Mouse (Mus musculus): ENCODE data around the gene Sox5. TPM values are rescaled to one million over a fixed set of nuclear protein-coding genes. Genes with fewer than 3 reads are reported as not detected.

Gene Sox5
- polyA plus RNA-seq, 1 experiment from 2014 or later = 34.8 TPM

DNA sequence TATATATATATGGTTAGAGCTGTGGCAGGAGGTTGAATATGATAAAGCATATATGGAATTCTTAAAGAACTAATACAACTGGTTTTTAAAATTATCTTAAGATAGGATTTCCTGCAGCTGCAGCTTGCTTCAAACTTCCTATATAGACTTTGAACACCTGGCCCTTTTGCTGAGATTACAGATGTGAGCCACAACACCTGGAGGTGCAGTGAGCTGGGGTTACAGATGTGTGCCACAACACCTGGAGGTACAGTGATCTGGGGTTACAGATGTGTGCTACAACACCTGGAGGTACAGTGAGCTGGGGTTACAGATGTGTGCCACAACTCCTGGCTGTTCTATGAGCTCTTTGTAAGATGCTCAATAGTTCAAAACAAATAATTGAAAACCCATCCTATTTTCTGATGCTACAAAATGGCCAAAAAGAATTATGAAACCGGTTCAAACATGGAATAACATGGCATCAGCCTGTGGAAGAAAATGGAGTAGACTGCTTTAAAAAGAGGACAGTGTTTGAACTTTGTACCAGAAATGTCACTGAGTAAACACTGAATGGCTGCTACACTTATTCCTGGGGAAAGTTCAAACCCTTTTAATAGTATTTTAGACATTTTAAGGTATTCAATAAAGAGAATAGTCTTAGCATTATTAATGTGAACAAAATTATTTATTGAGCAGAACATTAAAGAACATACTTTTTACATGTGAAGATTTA is 695.5 kb downstream of the Sox5 start:
- Histone ChIP-seq H3K9me3 (replicated peaks) (no peaks in the 10 kb centered on the region), H3K4me1 (no peaks in the 10 kb centered on the region), H3K4me2 (no peak overlapping the region), H3K27ac (replicated peaks) (no peak overlapping the region), H3K27me3 (replicated peaks) (no peaks in the 10 kb centered on the region), H3K4me3 (replicated peaks) (no peak overlapping the region), H3K36me3 (no peaks in the 10 kb centered on the region), H3K9ac (replicated peaks) (no peak overlapping the region)
- WGBS = 82% methylated on average over 1 of the region's 1 CpGs
- ATAC-seq (ENCODE audit: low FRiP score) = no peak

DNA sequence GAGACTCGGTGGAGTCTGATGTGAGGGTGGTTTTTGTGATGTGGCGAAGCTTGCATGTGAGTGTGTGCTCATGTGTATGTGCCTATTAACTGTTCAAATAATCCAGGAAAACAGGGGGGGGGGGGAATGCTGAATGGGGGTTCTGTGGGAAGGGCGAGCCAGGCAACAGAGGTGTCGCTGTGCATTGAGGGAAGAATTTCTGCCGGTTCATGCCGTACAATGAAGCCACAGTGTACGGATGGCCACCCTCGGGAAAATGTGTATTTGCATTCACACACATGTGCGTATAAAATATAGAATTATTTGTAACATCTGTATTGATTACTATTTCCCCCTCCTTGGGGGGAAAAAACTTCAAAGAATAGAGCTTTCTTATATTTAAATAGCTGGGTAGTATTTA is 699.5 kb downstream of the Sox5 start:
- Histone ChIP-seq H3K27ac (replicated peaks) (no peak overlapping the region), H3K4me2 (no peak overlapping the region), H3K9me3 (replicated peaks) (no peaks in the 10 kb centered on the region), H3K36me3 (no peaks in the 10 kb centered on the region), H3K9ac (replicated peaks) (no peak overlapping the region), H3K4me3 (replicated peaks) (no peak overlapping the region), H3K4me1 (no peaks in the 10 kb centered on the region), H3K27me3 (replicated peaks) (no peaks in the 10 kb centered on the region)
- no peak for ATAC-seq (ENCODE audit: low FRiP score)
- 86% methylated on average over 9 of the region's 9 CpGs for WGBS

DNA sequence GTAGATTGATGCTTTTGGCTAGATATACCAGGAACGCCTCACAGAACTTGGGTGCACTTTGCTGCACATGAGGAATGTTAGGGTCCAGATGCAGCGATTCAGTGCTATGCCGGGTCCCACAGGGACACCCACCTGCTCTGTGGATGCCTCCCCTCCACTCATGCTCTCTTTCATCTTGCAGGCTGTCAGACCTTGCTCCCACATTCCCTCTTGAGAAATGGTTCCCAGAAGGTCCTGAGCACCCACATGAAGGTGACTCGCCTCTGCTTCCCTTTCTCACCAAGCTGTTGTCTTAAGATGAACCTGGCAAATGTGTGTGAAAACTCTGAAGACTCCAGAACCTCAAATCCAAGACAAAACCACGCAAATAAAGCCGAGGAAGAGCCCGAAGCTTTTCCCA is 704.0 kb downstream of the Sox5 start:
- Histone ChIP-seq H3K9ac (replicated peaks) (no peak overlapping the region), H3K27me3 (replicated peaks) (no peaks in the 10 kb centered on the region), H3K27ac (replicated peaks) (no peak overlapping the region), H3K4me3 (replicated peaks) (no peak overlapping the region), H3K4me1 (no peaks in the 10 kb centered on the region), H3K36me3 (no peaks in the 10 kb centered on the region), H3K9me3 (replicated peaks) (no peaks in the 10 kb centered on the region), H3K4me2 (no peak overlapping the region)
- WGBS = 93% methylated on average over 7 of the region's 7 CpGs
- no peak for ATAC-seq (ENCODE audit: low FRiP score)

DNA sequence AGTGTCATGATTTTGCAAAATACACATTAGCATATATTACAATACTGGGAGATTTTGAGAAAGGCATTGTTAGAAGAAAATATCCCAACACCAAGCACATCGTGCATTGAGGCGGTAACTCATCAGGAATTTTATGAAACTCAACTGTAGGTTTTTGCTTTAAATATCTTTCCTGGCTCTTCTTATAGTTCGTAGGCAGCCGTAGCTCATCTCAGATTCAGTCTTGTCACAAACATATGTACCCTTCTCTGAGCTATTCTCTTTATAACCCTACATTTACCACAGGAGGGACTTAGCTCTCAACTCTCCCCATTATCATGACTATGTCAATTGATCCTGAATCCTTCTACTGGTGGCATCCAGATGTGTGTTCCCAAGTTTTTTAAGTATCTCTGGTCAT is 705.4 kb downstream of the Sox5 start:
- Histone ChIP-seq H3K27me3 (replicated peaks) (no peaks in the 10 kb centered on the region), H3K4me2 (no peak overlapping the region), H3K4me1 (no peaks in the 10 kb centered on the region), H3K27ac (replicated peaks) (no peak overlapping the region), H3K36me3 (no peaks in the 10 kb centered on the region), H3K9ac (replicated peaks) (no peak overlapping the region), H3K4me3 (replicated peaks) (no peak overlapping the region), H3K9me3 (replicated peaks) (no peaks in the 10 kb centered on the region)
- ATAC-seq (ENCODE audit: low FRiP score) = no peak
- WGBS = 85% methylated on average over 4 of the region's 4 CpGs

DNA sequence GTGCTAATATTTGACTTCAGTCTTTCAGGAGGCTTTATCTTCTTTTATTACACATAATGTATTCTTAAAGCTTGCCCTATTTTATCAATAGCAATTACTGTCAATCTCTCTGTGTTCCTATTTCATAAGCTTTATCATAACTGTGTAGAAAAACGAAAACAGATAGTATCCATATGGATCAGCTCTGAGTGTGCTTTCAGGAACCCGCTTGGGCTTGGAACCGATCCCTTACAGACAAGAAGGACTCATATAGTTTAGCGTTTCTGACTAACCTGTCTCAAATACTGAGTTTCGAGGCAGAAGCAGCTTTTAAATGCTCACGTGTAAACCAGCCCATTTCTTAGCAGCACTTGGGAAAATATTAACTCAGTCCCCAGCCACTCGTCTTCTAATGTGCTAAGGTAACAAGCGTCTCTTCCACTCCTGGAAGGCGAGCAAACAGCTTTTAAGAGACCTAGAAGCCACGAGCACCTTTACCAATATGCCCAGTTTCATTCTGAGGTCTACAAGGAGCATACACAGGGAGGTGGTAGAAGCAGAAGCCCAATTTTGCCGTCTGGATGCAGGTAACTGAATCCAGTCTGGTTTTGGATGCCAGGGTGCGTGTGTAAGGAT is 706.3 kb downstream of the Sox5 start:
- Histone ChIP-seq H3K27ac (replicated peaks) (no peak overlapping the region), H3K4me3 (replicated peaks) (no peak overlapping the region), H3K4me1 (no peaks in the 10 kb centered on the region), H3K27me3 (replicated peaks) (no peaks in the 10 kb centered on the region), H3K9me3 (replicated peaks) (no peaks in the 10 kb centered on the region), H3K4me2 (no peak overlapping the region), H3K9ac (replicated peaks) (no peak overlapping the region), H3K36me3 (no peaks in the 10 kb centered on the region)
- ATAC-seq (ENCODE audit: low FRiP score) = no peak
- 88% methylated on average over 12 of the region's 12 CpGs for WGBS

DNA sequence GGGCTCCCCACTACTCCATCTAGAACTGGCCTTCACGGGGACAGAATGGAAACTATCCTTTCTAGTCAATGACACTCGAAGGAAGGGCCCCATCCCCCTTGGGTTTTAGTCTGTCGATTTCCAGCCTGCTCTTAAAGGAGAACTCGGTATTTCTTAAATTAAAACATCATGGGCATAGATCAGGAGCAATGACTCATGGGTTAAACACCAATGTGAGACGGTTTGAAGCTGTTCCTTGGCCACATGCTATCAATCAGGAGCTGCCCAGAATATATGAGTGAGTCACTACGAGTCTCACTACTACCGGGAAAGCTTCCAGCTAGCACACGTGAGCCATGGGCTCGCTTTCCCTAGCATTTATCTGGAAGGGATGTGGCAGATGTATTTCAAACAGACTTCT is 707.0 kb downstream of the Sox5 start:
- Histone ChIP-seq H3K4me3 (replicated peaks) (no peak overlapping the region), H3K27ac (replicated peaks) (no peak overlapping the region), H3K4me2 (no peak overlapping the region), H3K27me3 (replicated peaks) (no peaks in the 10 kb centered on the region), H3K36me3 (no peaks in the 10 kb centered on the region), H3K4me1 (no peaks in the 10 kb centered on the region), H3K9ac (replicated peaks) (no peak overlapping the region), H3K9me3 (replicated peaks) (no peaks in the 10 kb centered on the region)
- no peak for ATAC-seq (ENCODE audit: low FRiP score)
- 57% methylated on average over 9 of the region's 9 CpGs for WGBS

DNA sequence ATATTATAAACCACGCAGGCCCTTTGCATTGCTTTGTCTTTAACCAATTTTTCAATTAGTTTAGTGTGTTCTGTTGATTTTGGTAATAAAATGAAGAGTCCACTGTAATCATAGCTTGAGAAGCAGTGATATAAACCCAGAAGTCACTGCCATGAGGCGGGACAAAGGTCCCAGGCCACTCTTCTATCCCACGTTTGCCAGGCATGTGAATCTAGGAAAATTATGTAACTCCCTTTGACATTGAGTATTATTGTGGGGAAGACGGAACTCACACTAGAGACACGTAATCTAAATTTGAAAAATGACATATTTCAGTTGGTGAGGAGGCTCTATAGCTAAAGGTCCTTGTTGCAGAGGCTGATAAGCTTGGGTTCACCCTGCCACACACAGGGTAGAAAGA is 711.3 kb downstream of the Sox5 start:
- ATAC-seq (ENCODE audit: low FRiP score) = no peak
- H3K4me2 ChIP-seq = no peak overlapping the region
- 0 out of 2 replicates have a peak, but pooled peaks cover 2% of the 10 kb centered on the region for H3K4me1 ChIP-seq
- WGBS = 91% methylated on average over 5 of the region's 5 CpGs
- H3K27me3 ChIP-seq (replicated peaks) = no peaks in the 10 kb centered on the region
- no peak overlapping the region for H3K9ac ChIP-seq (replicated peaks)
- no peaks in the 10 kb centered on the region for H3K36me3 ChIP-seq
- no peak overlapping the region for H3K27ac ChIP-seq (replicated peaks)
- H3K4me3 ChIP-seq (replicated peaks) = no peak overlapping the region
- no peaks in the 10 kb centered on the region for H3K9me3 ChIP-seq (replicated peaks)

DNA sequence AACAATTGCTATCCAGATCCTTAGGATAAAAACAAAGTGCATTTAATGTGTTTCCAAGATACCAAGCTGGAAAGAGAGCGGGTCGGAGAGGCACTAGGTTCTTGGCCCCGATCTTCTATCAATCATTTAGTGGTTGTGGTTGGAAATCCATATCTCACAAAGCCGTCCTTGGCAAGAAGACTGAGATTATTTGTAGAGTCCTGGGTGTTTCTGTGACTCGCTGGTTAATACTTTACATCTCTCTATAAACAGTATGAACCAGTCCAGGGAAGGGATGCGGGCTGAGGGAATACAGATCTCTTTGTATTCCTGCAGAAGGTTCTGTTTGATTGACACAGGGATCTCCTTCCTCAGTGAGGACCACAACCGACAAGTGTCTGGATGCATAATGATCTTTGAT is 714.3 kb downstream of the Sox5 start:
- no peaks in the 10 kb centered on the region for H3K27me3 ChIP-seq (replicated peaks)
- no peak overlapping the region for H3K4me3 ChIP-seq (replicated peaks)
- H3K9ac ChIP-seq (replicated peaks) = no peak overlapping the region
- no peaks in the 10 kb centered on the region for H3K36me3 ChIP-seq
- 0 out of 2 replicates have a peak, but pooled peaks cover 2% of the 10 kb centered on the region for H3K4me1 ChIP-seq
- ATAC-seq (ENCODE audit: low FRiP score) = no peak
- WGBS = 85% methylated on average over 7 of the region's 7 CpGs
- no peak overlapping the region for H3K27ac ChIP-seq (replicated peaks)
- no peaks in the 10 kb centered on the region for H3K9me3 ChIP-seq (replicated peaks)
- no peak overlapping the region for H3K4me2 ChIP-seq

DNA sequence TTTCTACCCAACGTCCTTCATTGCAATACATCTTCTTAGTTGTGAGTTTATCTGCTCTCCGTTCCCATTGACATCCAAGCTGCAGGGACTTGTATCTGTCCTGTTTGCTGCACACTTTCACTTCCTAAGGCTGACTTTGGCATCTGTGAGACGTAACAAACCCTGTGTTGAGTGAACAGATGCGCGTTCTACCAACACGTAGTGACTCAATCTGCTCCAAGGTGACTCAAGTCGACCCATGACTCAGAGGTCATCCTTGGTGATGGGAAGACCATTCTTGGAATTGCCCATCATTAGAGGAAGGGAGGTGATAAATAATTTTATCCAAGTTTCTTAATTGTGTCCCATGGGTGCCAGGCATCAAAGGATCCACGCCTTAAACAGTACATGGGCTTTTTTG is 719.3 kb downstream of the Sox5 start:
- Histone ChIP-seq H3K27ac (replicated peaks) (no peak overlapping the region), H3K9me3 (replicated peaks) (no peaks in the 10 kb centered on the region), H3K4me1 (0 out of 2 replicates have a peak, but pooled peaks cover 2% of the 10 kb centered on the region), H3K4me2 (no peak overlapping the region), H3K4me3 (replicated peaks) (no peak overlapping the region), H3K9ac (replicated peaks) (no peak overlapping the region), H3K27me3 (replicated peaks) (no peaks in the 10 kb centered on the region), H3K36me3 (no peaks in the 10 kb centered on the region)
- WGBS = 96% methylated on average over 8 of the region's 8 CpGs
- ATAC-seq (ENCODE audit: low FRiP score) = no peak

DNA sequence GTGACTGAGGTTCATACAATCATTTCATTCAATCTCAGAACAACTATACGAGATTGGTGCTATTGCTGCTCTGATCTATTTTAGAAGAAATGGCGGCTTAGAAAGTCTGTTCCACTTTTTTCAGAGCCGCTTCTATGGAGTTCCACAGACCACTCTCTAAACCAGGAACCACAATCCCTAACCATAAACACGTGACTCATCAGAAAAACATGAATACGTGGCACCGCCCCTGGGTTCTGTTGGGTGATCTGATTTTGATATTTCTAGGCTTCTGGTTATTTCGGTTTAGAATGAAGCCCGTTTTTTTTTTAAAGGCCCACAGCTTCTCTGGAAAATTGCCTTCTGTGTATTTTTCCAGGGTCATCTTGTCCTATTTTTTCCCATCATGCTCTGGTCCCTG is 720.0 kb downstream of the Sox5 start:
- Histone ChIP-seq H3K27me3 (replicated peaks) (no peaks in the 10 kb centered on the region), H3K27ac (replicated peaks) (no peak overlapping the region), H3K9ac (replicated peaks) (no peak overlapping the region), H3K36me3 (no peaks in the 10 kb centered on the region), H3K4me2 (no peak overlapping the region), H3K4me1 (0 out of 2 replicates have a peak, but pooled peaks cover 2% of the 10 kb centered on the region), H3K9me3 (replicated peaks) (no peaks in the 10 kb centered on the region), H3K4me3 (replicated peaks) (no peak overlapping the region)
- 94% methylated on average over 8 of the region's 8 CpGs for WGBS
- ATAC-seq (ENCODE audit: low FRiP score) = no peak

DNA sequence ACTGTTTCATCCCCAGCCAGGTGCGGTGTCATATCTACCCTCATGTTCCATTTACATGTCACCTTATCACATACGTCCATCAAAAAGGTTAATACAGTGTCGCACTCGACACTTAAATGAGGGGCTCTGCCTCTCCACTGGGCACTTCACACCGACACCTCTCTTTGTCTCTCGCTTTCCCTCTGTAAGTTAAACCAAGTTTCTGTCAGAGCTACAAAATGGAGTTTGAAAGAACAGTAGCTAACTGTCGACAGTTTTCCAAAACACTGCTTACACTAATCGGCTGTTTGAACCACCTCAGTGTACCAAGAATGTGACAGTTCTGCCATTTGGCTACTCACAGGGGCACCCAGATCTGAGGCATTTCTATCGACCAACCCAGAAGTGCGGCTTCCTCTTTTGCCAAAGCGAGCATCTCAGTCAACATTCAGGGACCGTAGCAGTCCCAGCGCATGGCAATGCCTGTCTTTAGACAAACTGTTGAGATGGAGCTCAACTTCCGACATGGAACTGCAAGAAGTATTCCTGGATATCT is 724.6 kb downstream of the Sox5 start:
- no peak overlapping the region for H3K9ac ChIP-seq (replicated peaks)
- H3K27ac ChIP-seq (replicated peaks) = peak overlapping the region; percentile 74
- H3K4me2 ChIP-seq = no peak overlapping the region
- no peak overlapping the region for H3K4me3 ChIP-seq (replicated peaks)
- H3K9me3 ChIP-seq (replicated peaks) = no peaks in the 10 kb centered on the region
- peak; percentile 36; the same call in 1 of the 2 replicates for ATAC-seq (ENCODE audit: low FRiP score)
- WGBS = 80% methylated on average over 14 of the region's 14 CpGs
- peaks cover 12% of the 10 kb centered on the region; the same call in 1 of the 2 replicates for H3K4me1 ChIP-seq
- H3K27me3 ChIP-seq (replicated peaks) = no peaks in the 10 kb centered on the region
- no peaks in the 10 kb centered on the region for H3K36me3 ChIP-seq

Measured in neural tube, embryonic 15.5 days (tissue).